28 mouse cellular contexts compared by ENCODE assay signal in genomic region chr1:188069849-188070248, GRCm38 (mm10).
A peak's percentile ranks its signal among the peaks of the same experiment; 100 is the strongest.
DNase-seq lines count a peak whose midpoint lies in the region; ATAC-seq and TF ChIP-seq lines count a peak whose summit lies in the region.
"Had no signal": no experiment of that assay in that cellular context is flagged by ENCODE, and none has a peak within 500 bp of the region (broad histone marks: within the 10 kb centered on the region; RNA-seq: fewer than 3 reads in every experiment).

No protein-coding gene starts in this region.

- peak; percentile 32; the same call in 1 of the 2 replicates for TF ChIP-seq CTCF in intestine, postnatal 0 days (IDR thresholded peaks at IDR 0.05; ENCODE audit: low read depth)
- TF ChIP-seq CTCF in lung, postnatal 0 days (IDR thresholded peaks at IDR 0.05) = peak; percentile 29; the same call in 1 of the 2 replicates
- TF ChIP-seq CTCF in brain, embryonic 14.5 days (IDR thresholded peaks at IDR 0.05; ENCODE audit: borderline replicate concordance, extremely low read depth, insufficient read depth, insufficient read length) = peak; percentile 21; the same call in 1 of the 2 replicates

- H3K4me1 ChIP-seq in intestine, postnatal 0 days (replicated peaks; ENCODE audit: control insufficient read depth, insufficient read depth, low read length) = no peaks in the 10 kb centered on the region
- H3K4me1 ChIP-seq in intestine, embryonic 15.5 days (replicated peaks) = no peaks in the 10 kb centered on the region
- no peaks in the 10 kb centered on the region for H3K4me1 ChIP-seq in lung, postnatal 0 days (ENCODE audit: insufficient read depth, low read depth, low read length)
- H3K4me1 ChIP-seq: forebrain, embryonic 12.5 days; heart, embryonic 12.5 days; hindbrain, embryonic 15.5 days; stomach, embryonic 15.5 days had no signal

- ATAC-seq in intestine, postnatal 0 days = no peak
- ATAC-seq in intestine, embryonic 15.5 days = no peak
- ATAC-seq in lung, postnatal 0 days = no peak
- no peak for ATAC-seq in CD4-positive, CD25-positive, alpha-beta regulatory T cell, adult 4 months
- ATAC-seq: midbrain, embryonic 13.5 days had no signal

- H3K9ac ChIP-seq in intestine, postnatal 0 days (ENCODE audit: low read depth, low read length) = no peak overlapping the region
- no peak overlapping the region for H3K9ac ChIP-seq in intestine, embryonic 15.5 days
- H3K9ac ChIP-seq in lung, postnatal 0 days (replicated peaks; ENCODE audit: low read depth) = no peak overlapping the region
- H3K9ac ChIP-seq: forebrain, embryonic 12.5 days; heart, embryonic 12.5 days; hindbrain, embryonic 15.5 days; liver, embryonic 14.5 days; midbrain, embryonic 13.5 days; neural tube, embryonic 15.5 days; stomach, embryonic 15.5 days had no signal

- no peak for TF ChIP-seq EP300 in lung, postnatal 0 days (IDR thresholded peaks at IDR 0.05)

- no peak overlapping the region for H3K27ac ChIP-seq in intestine, postnatal 0 days (ENCODE audit: low read depth, low read length)
- H3K27ac ChIP-seq in intestine, embryonic 15.5 days = no peak overlapping the region
- H3K27ac ChIP-seq in lung, postnatal 0 days (ENCODE audit: low read length) = no peak overlapping the region
- H3K27ac ChIP-seq: forebrain, embryonic 12.5 days; hindbrain, embryonic 15.5 days; liver, embryonic 14.5 days; midbrain, embryonic 13.5 days; neural tube, embryonic 15.5 days; stomach, embryonic 15.5 days had no signal

- no peaks in the 10 kb centered on the region for H3K27me3 ChIP-seq in intestine, postnatal 0 days (replicated peaks; ENCODE audit: control insufficient read depth, insufficient read depth, low read length)
- H3K27me3 ChIP-seq in intestine, embryonic 15.5 days (replicated peaks) = no peaks in the 10 kb centered on the region
- no peaks in the 10 kb centered on the region for H3K27me3 ChIP-seq in lung, postnatal 0 days (replicated peaks; ENCODE audit: insufficient read depth, low read length)
- H3K27me3 ChIP-seq: CH12.LX; forebrain, embryonic 12.5 days; heart, embryonic 12.5 days; hindbrain, embryonic 15.5 days; megakaryocyte, embryonic 14.5 days; midbrain, embryonic 13.5 days; stomach, embryonic 15.5 days had no signal

- DNase-seq in lung, postnatal 0 days (ENCODE audit: low spot score) = no peak
- DNase-seq in lung, postnatal 10 days = no peak
- DNase-seq in brain, embryonic 14.5 days (ENCODE audit: low read depth) = no peak
- DNase-seq in kidney, adult 8-10 months = no peak
- DNase-seq: adrenal gland, postnatal 14 days; B cell, adult 2 months; cerebellum, adult 11-12 months; cerebellum, postnatal 10 days; gastrocnemius, postnatal 14 days; kidney, adult 9 months; kidney, postnatal 10 days; left cerebral cortex, postnatal 4 days; lung, adult 2 months; lung, postnatal 36 days; right cerebral cortex, postnatal 25 days; thymus, postnatal 14 days had no signal

- no peak for TF ChIP-seq POLR2A in brain, embryonic 14.5 days (IDR thresholded peaks at IDR 0.05; ENCODE audit: borderline replicate concordance, extremely low read depth, insufficient read depth, insufficient read length, poor library complexity, severe bottlenecking)

- H3K4me2 ChIP-seq in intestine, postnatal 0 days (replicated peaks; ENCODE audit: low read depth) = no peak overlapping the region
- H3K4me2 ChIP-seq in intestine, embryonic 15.5 days (replicated peaks) = no peak overlapping the region
- no peak overlapping the region for H3K4me2 ChIP-seq in lung, postnatal 0 days (replicated peaks; ENCODE audit: low read depth, low read length)
- H3K4me2 ChIP-seq: forebrain, embryonic 12.5 days; heart, embryonic 12.5 days; hindbrain, embryonic 15.5 days; midbrain, embryonic 13.5 days; neural tube, embryonic 15.5 days; stomach, embryonic 15.5 days had no signal

- no peaks in the 10 kb centered on the region for H3K9me3 ChIP-seq in intestine, postnatal 0 days (ENCODE audit: control insufficient read depth)
- H3K9me3 ChIP-seq in intestine, embryonic 15.5 days = no peaks in the 10 kb centered on the region
- H3K9me3 ChIP-seq in lung, postnatal 0 days (ENCODE audit: low read length) = no peaks in the 10 kb centered on the region
- H3K9me3 ChIP-seq: forebrain, embryonic 12.5 days; heart, embryonic 12.5 days; hindbrain, embryonic 15.5 days; midbrain, embryonic 13.5 days; neural tube, embryonic 15.5 days; stomach, embryonic 15.5 days had no signal

- no peak overlapping the region for H3K4me3 ChIP-seq in intestine, postnatal 0 days (ENCODE audit: low read depth, low read length)
- H3K4me3 ChIP-seq in intestine, embryonic 15.5 days (replicated peaks) = no peak overlapping the region
- H3K4me3 ChIP-seq in lung, postnatal 0 days (ENCODE audit: low read depth, low read length) = no peak overlapping the region
- H3K4me3 ChIP-seq: forebrain, embryonic 12.5 days; heart, embryonic 12.5 days; hindbrain, embryonic 15.5 days; megakaryocyte, embryonic 14.5 days; midbrain, embryonic 13.5 days; neural tube, embryonic 15.5 days; stomach, embryonic 15.5 days had no signal

- H3K36me3 ChIP-seq in intestine, postnatal 0 days (ENCODE audit: control insufficient read depth, insufficient read depth) = no peaks in the 10 kb centered on the region
- no peaks in the 10 kb centered on the region for H3K36me3 ChIP-seq in intestine, embryonic 15.5 days
- no peaks in the 10 kb centered on the region for H3K36me3 ChIP-seq in lung, postnatal 0 days (ENCODE audit: insufficient read depth, low read length)
- H3K36me3 ChIP-seq: forebrain, embryonic 12.5 days; hindbrain, embryonic 15.5 days; midbrain, embryonic 13.5 days; neural tube, embryonic 15.5 days; stomach, embryonic 15.5 days had no signal
